Mouse (Mus musculus): Measurements from ENCODE around the gene Olfr1428. TPM values are rescaled to one million over a fixed set of nuclear protein-coding genes. Genes with fewer than 3 reads are reported as not detected.
"Not testable (repeated sequence)": the region's sequence is repeated elsewhere in the genome, so short reads cannot be mapped to it uniquely, and the experiment has no call there.

The Olfr1428 gene
- total RNA-seq (2021), result not detected
- long read RNA-seq, experiment 1, result 0 reads
- long read RNA-seq, experiment 2, result 0 reads

DNA sequence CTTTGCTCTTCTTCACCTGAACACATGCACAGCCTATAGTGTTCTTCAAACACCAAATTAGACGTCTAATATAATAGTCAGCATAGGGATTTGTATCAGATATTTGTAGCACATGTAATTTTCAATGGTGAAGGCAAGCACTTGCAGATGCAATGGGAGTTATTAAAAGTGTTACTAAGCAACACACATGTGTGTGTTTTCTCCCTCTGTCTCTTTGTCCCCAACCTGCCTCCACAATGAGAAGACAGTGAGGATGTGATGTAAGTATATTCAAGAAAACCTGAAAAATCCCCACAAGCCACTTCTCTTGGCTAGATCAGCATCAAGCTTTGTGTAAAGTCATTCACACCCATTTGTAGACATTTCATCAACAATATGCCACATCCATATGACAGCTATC is at the start of gene Olfr1428:
Olfr1428 (minus strand) TSS at position 101 of the 400 bp plus-strand sequence.
- TF ChIP-seq CTCF (IDR thresholded peaks at IDR 0.05), result no peak
- no peak within 1 kb of the TSS for H3K27ac ChIP-seq
- intact Hi-C loops (cut with DNase I), result no loop called here
- H3K4me3 ChIP-seq, result no peak within 1 kb of the TSS
- DNase-seq, result no peak

DNA sequence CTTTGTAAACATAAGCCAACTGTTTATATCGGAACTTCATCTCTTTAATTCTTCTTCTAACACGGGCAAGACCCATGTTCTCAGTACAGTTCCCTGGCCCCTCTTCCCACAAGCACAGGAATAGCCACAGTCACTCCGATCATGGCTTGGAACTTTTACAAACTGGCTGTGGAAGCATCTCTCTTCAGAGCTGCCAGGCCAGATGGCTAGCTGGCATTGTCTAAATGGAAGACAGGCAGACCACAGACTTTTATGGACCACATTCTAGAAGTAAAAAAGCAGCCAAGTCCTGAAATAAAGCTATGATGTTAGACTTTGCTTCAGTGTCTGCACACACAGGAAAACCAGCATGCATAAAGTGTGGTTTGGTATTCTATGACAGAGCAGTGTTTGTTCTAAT is 29.8 kb upstream of the Olfr1428 start:
- no peak for DNase-seq
- H3K4me3 ChIP-seq, result no peak overlapping the region
- intact Hi-C loops (cut with DNase I), result no loop called here
- TF ChIP-seq CTCF (IDR thresholded peaks at IDR 0.05), result no peak
- H3K27ac ChIP-seq, result no peak overlapping the region

DNA sequence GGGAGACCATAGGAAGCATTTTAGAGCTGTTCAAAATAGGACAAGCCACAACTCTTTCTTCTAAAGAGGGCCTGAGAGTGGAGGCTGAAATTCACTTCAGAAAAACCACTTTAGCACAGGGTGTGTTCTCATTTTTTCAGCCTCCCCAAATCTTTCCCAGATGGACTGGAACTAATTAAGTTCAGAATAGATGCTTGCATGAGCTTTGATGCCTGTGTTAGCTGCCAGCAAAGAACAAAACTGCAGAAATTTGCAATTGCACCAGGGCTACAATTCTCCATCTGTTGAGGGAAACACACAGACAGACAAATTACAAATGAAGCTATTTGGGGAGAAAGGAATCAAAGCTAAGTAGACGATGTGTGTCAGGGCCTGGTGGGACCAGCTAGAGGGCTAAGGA is 27.7 kb upstream of the Olfr1428 start:
- no peak for DNase-seq
- Histone ChIP-seq H3K27ac (peak overlapping the region; percentile 49), H3K4me3 (no peak overlapping the region)
- no peak for TF ChIP-seq CTCF (IDR thresholded peaks at IDR 0.05)
- intact Hi-C loops (cut with DNase I), result no loop called here

DNA sequence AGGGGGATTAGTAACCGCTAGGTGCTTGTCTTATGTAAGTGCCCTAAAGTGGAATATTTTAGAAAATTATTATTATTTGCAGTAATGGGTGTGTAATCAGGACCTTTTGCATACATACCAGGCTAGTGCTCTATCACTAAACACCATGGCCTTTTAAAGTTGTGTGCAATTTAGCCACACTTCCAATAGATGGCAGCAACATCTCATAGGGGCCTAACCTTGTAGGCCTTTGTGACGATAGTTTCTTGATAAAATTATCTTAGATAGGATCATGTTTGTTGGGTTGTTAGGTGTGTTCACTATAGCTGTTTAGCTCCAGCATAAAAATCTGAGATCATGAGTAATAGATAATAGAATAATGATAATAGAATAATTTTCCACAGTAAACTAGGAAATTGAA is 18.6 kb upstream of the Olfr1428 start:
- Histone ChIP-seq H3K27ac (no peak overlapping the region), H3K4me3 (no peak overlapping the region)
- DNase-seq, result no peak
- TF ChIP-seq CTCF (IDR thresholded peaks at IDR 0.05), result peak; percentile 58
- intact Hi-C loops (cut with DNase I), result no loop called here

DNA sequence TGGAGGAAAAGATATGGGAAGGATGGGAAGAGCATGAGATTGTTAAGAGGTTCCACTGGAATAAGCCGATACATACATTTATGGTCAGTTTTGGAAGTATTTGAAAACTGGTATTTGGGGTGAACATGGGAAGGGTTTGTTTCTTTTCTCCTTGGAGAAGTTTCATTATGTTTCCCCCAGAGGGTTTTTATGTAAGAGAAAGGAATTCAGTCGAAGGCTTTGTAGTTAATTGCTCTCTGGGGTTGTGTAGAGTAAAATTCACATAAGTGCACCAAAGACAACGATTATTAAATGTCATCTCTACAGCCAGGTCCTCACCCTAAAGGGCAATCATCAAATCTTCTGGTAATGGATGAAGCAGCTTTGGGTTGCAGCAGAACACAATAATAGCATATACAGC is 7.4 kb upstream of the Olfr1428 start, which contains the start of gene Olfr76:
Olfr76 (minus strand) TSS at position 101 of the 400 bp plus-strand sequence.
- intact Hi-C loops (cut with DNase I), result no loop called here
- Histone ChIP-seq H3K4me3 (no peak within 1 kb of the TSS), H3K27ac (no peak within 1 kb of the TSS)
- DNase-seq, result no peak
- TF ChIP-seq CTCF (IDR thresholded peaks at IDR 0.05), result no peak

DNA sequence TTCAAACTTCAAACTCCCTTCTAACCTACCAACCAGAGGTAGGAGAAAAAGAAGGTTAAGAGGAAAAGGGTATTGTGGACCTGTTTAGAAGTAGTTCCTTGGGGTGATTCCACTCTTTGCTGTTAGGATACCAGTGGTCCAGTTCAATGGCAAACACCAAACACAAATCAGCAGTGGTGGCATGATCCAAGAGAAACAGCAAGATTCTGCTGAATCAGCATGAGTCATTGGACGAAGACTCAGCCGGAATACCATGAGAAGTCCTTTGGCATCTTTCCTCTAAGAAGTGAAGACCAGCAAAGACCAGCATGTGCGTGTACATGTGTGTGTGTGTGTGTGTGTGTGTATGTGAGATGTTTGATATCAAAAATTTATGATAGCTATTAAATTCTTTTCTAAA is 767 bp upstream of the Olfr1428 start:
- no peak overlapping the region for H3K4me3 ChIP-seq
- no peak overlapping the region for H3K27ac ChIP-seq
- intact Hi-C loops (cut with DNase I), result no loop called here
- TF ChIP-seq CTCF (IDR thresholded peaks at IDR 0.05), result no peak
- DNase-seq, result no peak

DNA sequence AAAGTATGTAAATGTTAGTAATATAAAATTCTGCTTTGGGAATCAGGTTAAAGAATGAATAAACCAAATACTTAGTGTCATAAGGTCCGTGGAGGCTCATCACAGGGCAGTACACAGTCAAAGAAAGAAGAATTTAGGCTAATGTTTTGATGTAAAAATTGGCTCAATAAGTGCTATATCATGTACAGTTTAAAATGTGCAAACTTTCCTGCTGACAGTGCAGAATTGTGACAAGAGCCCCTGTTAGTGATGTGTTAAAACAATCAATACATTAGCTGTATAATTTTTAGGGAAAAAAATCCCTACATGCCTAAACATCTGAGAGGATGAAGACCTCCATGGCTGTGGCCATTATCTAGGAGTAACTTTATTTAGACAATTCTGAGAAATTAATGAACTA is 1.9 kb downstream of the Olfr1428 start:
- DNase-seq, result no peak
- Histone ChIP-seq H3K4me3 (no peak overlapping the region), H3K27ac (no peak overlapping the region)
- TF ChIP-seq CTCF (IDR thresholded peaks at IDR 0.05), result no peak
- intact Hi-C loops (cut with DNase I), result no loop called here

DNA sequence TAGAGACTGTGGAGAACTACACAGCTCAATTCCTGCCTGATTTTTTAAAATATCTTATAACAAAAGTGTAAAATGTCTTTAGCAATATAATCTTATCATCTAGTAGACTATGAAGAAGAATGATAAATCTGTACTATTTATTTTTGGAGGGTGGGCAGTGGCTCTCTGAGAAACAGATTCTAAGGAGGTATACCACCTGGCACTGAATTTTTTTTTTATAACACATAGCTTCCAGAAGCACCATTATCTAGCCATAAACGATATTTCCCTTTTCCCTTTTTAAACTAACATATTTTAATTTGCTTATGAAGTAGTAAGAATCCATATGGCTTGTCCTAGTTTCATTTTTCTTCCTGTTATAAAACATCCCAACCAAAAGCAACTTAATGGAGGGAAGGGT is 11.2 kb downstream of the Olfr1428 start:
- no peak for DNase-seq
- no peak for TF ChIP-seq CTCF (IDR thresholded peaks at IDR 0.05)
- Histone ChIP-seq H3K27ac (no peak overlapping the region), H3K4me3 (no peak overlapping the region)
- intact Hi-C loops (cut with DNase I), result no loop called here

DNA sequence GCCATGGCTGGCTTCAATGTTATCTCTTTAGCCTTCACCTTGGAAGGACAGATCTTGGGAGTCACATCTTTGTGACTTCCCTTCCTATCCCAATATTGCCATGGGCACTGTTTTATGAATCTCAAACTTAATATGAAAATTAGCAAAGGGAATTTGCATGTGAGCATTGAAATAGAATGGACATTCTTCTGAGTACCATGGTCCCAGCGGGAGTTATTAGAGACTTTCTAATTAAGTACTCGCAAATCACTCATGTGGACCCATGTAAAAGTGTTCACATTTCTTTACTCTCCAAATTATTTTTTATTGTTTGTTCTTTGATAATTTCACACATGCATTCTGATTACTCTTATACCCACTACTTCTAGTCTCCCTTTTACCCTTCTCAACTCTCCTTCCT is 12.5 kb downstream of the Olfr1428 start, which contains the start of gene Olfr1427:
Olfr1427 (minus strand) TSS at position 101 of the 400 bp plus-strand sequence.
- TF ChIP-seq CTCF (IDR thresholded peaks at IDR 0.05), result no peak
- intact Hi-C loops (cut with DNase I), result no loop called here

DNA sequence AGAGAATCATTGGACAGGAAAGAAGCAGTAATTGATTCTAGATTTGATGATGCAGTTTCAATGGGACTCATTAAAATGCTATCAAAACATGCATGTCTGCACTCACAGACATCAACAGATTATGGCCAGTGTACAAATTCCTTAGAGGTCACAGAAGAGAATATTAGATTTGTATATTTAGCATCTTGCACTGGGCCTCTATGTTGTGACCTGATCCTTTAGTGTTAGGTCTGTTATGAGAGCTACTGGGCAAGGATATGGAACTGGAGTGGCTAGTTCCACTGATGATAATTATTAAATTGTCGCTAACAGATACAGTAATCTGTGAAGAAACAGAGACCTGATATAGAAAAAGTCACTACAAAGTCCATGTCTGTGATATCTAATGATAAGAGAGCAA is 23.8 kb downstream of the Olfr1428 start, which contains the start of gene Olfr1426:
Olfr1426 (minus strand) TSS at position 101 of the 400 bp plus-strand sequence.
- TF ChIP-seq CTCF (IDR thresholded peaks at IDR 0.05), result no peak
- no peak for DNase-seq
- no peak within 1 kb of the TSS for H3K27ac ChIP-seq
- no peak within 1 kb of the TSS for H3K4me3 ChIP-seq
- intact Hi-C loops (cut with DNase I), result no loop called here

More for the DNA sequence above, 12.5 kb downstream of the Olfr1428 start, which contains the start of gene Olfr1427:
- no peak within 1 kb of the TSS for H3K4me3 ChIP-seq
- H3K27ac ChIP-seq, result no peak within 1 kb of the TSS
- DNase-seq, result no peak

DNA sequence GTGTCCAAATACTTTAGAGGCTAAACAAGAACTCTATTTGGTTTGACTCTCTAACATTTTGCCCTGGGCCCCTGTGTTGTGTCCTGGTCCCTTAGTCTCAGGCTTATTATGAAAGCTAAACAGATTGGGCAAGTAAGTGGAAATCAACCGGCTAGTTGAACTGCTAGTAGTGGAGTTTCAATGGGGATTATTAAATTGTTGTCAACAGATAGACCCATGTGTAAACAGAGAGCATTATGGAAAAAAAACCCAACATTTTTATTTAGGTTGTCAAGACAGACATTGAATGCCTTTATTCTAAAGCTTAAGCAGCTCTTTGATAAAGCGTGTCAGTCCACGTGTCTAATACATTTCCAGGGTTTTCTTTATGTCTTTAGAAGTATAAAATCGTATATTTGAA is 38.1 kb downstream of the Olfr1428 start, which contains the start of gene Olfr1425:
Olfr1425 (minus strand) TSS at position 101 of the 400 bp plus-strand sequence.
- H3K27ac ChIP-seq; H3K4me3 ChIP-seq; intact Hi-C loops (cut with DNase I); DNase-seq: not testable (repeated sequence)

DNA sequence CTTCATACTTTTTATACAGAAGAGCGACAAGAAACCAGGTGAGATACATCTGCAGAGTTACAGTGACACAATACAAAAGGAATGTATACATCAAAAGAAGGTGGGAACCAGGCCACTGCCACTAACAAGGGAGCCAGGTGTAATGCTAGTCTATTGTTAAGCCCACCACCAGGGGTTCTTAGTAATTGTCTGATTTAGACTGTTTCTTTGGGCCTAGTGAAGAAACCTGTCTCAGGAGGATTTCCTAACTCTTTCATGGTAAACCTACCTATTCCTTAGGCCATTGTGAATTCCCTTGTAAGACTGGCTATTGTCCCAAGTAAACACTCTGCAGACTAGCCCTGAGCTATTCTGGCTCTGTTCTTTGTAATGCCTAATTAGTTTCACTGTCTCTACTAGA is 46.2 kb downstream of the Olfr1428 start:
- H3K4me3 ChIP-seq; DNase-seq; H3K27ac ChIP-seq; intact Hi-C loops (cut with DNase I): not testable (repeated sequence)

DNA sequence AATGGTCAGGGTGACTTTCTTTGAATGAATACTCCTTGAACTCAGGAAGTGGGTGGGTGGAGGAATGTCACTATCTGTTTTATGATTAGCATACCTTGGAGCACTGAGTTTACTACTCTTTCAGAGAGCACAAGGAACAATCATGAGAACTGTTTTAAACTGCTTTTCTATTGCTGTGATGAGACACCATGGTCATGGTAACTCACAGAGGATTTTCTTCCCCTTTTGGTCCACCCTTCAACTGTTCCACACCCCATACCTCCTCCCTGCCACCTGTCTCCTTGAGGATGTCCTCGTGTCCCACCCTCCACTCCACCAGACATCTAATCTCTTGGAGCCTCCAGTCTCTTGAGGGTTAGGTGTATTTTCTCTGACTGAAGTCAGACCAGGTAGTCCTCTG is 47.9 kb downstream of the Olfr1428 start:
- H3K27ac ChIP-seq; H3K4me3 ChIP-seq; intact Hi-C loops (cut with DNase I); DNase-seq: not testable (repeated sequence)

DNA sequence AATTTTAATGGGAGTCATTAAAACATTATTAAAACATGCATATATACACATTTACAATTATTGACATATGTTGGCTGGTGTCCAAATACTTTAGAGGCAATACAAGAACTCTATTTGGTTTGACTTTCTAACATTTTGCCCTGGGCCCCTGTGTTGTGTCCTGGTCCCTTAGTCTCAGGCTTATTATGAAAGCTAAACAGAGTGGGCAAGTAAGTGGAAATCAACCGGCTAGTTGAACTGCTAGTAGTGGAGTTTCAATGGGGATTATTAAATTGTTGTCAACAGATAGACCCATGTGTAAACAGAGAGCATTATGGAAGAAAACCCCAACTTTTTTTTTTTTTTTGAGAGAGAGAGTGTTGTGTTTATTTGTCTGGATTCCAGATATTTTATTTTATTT is 53.1 kb downstream of the Olfr1428 start, which contains the start of gene Olfr1424:
Olfr1424 (minus strand) TSS at position 101 of the 400 bp plus-strand sequence.
- intact Hi-C loops (cut with DNase I); H3K4me3 ChIP-seq; H3K27ac ChIP-seq; DNase-seq: not testable (repeated sequence)

Other genes with a start within 250 kb of the Olfr1428 start
- gene Olfr1419, start 240.8 kb downstream of the Olfr1428 start, total RNA-seq (2021), result not detected
- not detected for gene Olfr1420, start 229.3 kb downstream of the Olfr1428 start, total RNA-seq (2021)
- gene Patl1, start 203.5 kb downstream of the Olfr1428 start, total RNA-seq (2021), result 10 to 100 TPM; 24.3 to 29.3 TPM
- gene Osbp, start 150.0 kb downstream of the Olfr1428 start, total RNA-seq (2021), result 10 to 100 TPM; 54.3 to 62.9 TPM
- gene Olfr1423, start 74.6 kb downstream of the Olfr1428 start, total RNA-seq (2021), result not detected
- not detected for gene Olfr1424, start 53.2 kb downstream of the Olfr1428 start, total RNA-seq (2021)
- not detected for gene Olfr1425, start 38.2 kb downstream of the Olfr1428 start, total RNA-seq (2021)
- not detected for gene Olfr1426, start 23.9 kb downstream of the Olfr1428 start, total RNA-seq (2021)
- gene Olfr1427, start 12.6 kb downstream of the Olfr1428 start, total RNA-seq (2021), result not detected
- gene Olfr76, start 7.3 kb upstream of the Olfr1428 start, total RNA-seq (2021), result not detected
- not detected for gene Olfr1555-ps1, start 54.2 kb upstream of the Olfr1428 start, total RNA-seq (2021)
- not detected for gene Olfr1431, start 84.7 kb upstream of the Olfr1428 start, total RNA-seq (2021)
- not detected for gene Olfr1432, start 116.7 kb upstream of the Olfr1428 start, total RNA-seq (2021)
- gene Olfr262, start 125.8 kb upstream of the Olfr1428 start, total RNA-seq (2021), result not detected
- not detected for gene Olfr235, start 145.1 kb upstream of the Olfr1428 start, total RNA-seq (2021)
- gene Olfr1434, start 164.0 kb upstream of the Olfr1428 start, total RNA-seq (2021), result not detected
- gene Olfr1436, start 183.2 kb upstream of the Olfr1428 start, total RNA-seq (2021), result not detected
- not detected for gene Olfr1437, start 209.2 kb upstream of the Olfr1428 start, total RNA-seq (2021)
- not detected for gene Olfr1438-ps1, start 220.0 kb upstream of the Olfr1428 start, total RNA-seq (2021)

Data from gastrocnemius, adult 2 months (tissue).